Mouse (Mus musculus) pancreas, adult 10 weeks (tissue): ENCODE results near the gene Clk3. TPM values are rescaled to one million over a fixed set of nuclear protein-coding genes. Genes with fewer than 3 reads are reported as not detected.

Experiments used
- polyA plus RNA-seq: library from polyadenylated mRNA; stranded (reverse); fragments of 350-450 nt; fragmentation: Illumina TruSeq; extraction: RNeasy Lipid Tissue Mini Kit (QIAGEN cat#74804); gene quantifications from one replicate; pipeline ENCODE4 v1.2.3, GENCODE M21; 2015; ENCODE audit warnings: low read depth, low replicate concordance; ENCODE audit not compliant: insufficient read depth

Gene Clk3
- 27.2 TPM for polyA plus RNA-seq

GRCm38 (mm10) chr9:57765364-57766351 lies at the start of gene Clk3:
Gene Clk3 (minus strand): TSS chr9:57765860.

GRCm38 (mm10) chr9:57708068-57708719 lies 57.5 kb downstream of the Clk3 start, which contains the start of gene Edc3:
Gene Edc3 (plus strand): TSS chr9:57708540.

Other genes starting within 250 kb of the Clk3 start
- gene Cox5a, start 244.6 kb downstream of the Clk3 start, polyA plus RNA-seq = 66.9 TPM
- gene Fam219b, start 228.3 kb downstream of the Clk3 start, polyA plus RNA-seq = 5.0 TPM
- gene Mpi, start 213.1 kb downstream of the Clk3 start, polyA plus RNA-seq = 6.3 TPM
- gene Scamp2, start 204.9 kb downstream of the Clk3 start, polyA plus RNA-seq = 16.5 TPM
- 6.6 TPM for gene Ulk3, start 176.4 kb downstream of the Clk3 start, polyA plus RNA-seq
- not detected for gene Cplx3, start 159.6 kb downstream of the Clk3 start, polyA plus RNA-seq
- gene Lman1l, start 145.1 kb downstream of the Clk3 start, polyA plus RNA-seq = not detected
- gene Csk, start 112.2 kb downstream of the Clk3 start, polyA plus RNA-seq = 16.6 TPM
- not detected for gene Cyp1a2, start 82.2 kb downstream of the Clk3 start, polyA plus RNA-seq
- 2.2 TPM for gene Cyp1a1, start 77.9 kb downstream of the Clk3 start, polyA plus RNA-seq
- 2.7 TPM for gene Edc3, start 57.3 kb downstream of the Clk3 start, polyA plus RNA-seq
- gene Arid3b, start 70.9 kb upstream of the Clk3 start, polyA plus RNA-seq = 3.7 TPM
- gene Ubl7, start 145.1 kb upstream of the Clk3 start, polyA plus RNA-seq = 10.0 TPM
- 20.9 TPM for gene Sema7a, start 174.3 kb upstream of the Clk3 start, polyA plus RNA-seq
- 1.8 TPM for gene Cyp11a1, start 240.6 kb upstream of the Clk3 start, polyA plus RNA-seq